Mouse (Mus musculus) fat pad, adult 2 months (tissue): ENCODE measurements at regions not wholly inside any gene's neighbourhood (a gene's known extent, or its start where the extent isn't known, plus 50 kb on each side); places are given as distances from the start of the nearest gene placed in this dataset.
"Not testable (repeated sequence)": the region's sequence is repeated elsewhere in the genome, so short reads cannot be mapped to it uniquely, and the experiment has no call there.

Experiments
- DNase-seq: peaks from one replicate; pipeline ENCODE4 v3.0.0-alpha.2; 2011; ENCODE audit warnings: low read depth, low spot score; ENCODE audit errors: extremely low read depth

- no peak for DNase-seq
Measured at GRCm38 (mm10) chr3:60798461-60798860, 204.1 kb upstream of the P2ry1 start.

- DNase-seq = peak; percentile 58
Measured at GRCm38 (mm10) chr3:60798862-60799261, 203.7 kb upstream of the P2ry1 start.

GRCm38 (mm10) chr3:60804711-60805293, 197.8 kb upstream of the P2ry1 start:
- peak; percentile 86 for DNase-seq

- no peak for DNase-seq
Measured at GRCm38 (mm10) chr3:60811924-60812323, 190.7 kb upstream of the P2ry1 start.

- no peak for DNase-seq
Measured at GRCm38 (mm10) chr3:60813485-60813884, 189.1 kb upstream of the P2ry1 start.

- no peak for DNase-seq
Measured at GRCm38 (mm10) chr3:60819684-60820281, 182.8 kb upstream of the P2ry1 start.

GRCm38 (mm10) chr3:60821463-60821862, 181.1 kb upstream of the P2ry1 start:
- DNase-seq = no peak

GRCm38 (mm10) chr3:60826759-60827158, 175.8 kb upstream of the P2ry1 start:
- no peak for DNase-seq

GRCm38 (mm10) chr3:60832385-60832784, 170.2 kb upstream of the P2ry1 start:
- DNase-seq = no peak

GRCm38 (mm10) chr3:60841895-60842294, 160.7 kb upstream of the P2ry1 start:
- DNase-seq = no peak

GRCm38 (mm10) chr3:60845293-60845692, 157.3 kb upstream of the P2ry1 start:
- no peak for DNase-seq

GRCm38 (mm10) chr3:60848437-60848836, 154.2 kb upstream of the P2ry1 start:
- DNase-seq = no peak

GRCm38 (mm10) chr3:60853773-60854172, 148.8 kb upstream of the P2ry1 start:
- DNase-seq = no peak

- DNase-seq = no peak
Measured at GRCm38 (mm10) chr3:60855734-60856133, 146.9 kb upstream of the P2ry1 start.

- no peak for DNase-seq
Measured at GRCm38 (mm10) chr3:60858474-60859118, 144.0 kb upstream of the P2ry1 start.

GRCm38 (mm10) chr3:60859119-60859515, 143.5 kb upstream of the P2ry1 start:
- DNase-seq = no peak

GRCm38 (mm10) chr3:60876858-60877257, 125.7 kb upstream of the P2ry1 start:
- not testable (repeated sequence) for DNase-seq

GRCm38 (mm10) chr3:60878880-60879279, 123.7 kb upstream of the P2ry1 start:
- DNase-seq = no peak

GRCm38 (mm10) chr3:60884027-60884426, 118.6 kb upstream of the P2ry1 start:
- DNase-seq = no peak

- no peak for DNase-seq
Measured at GRCm38 (mm10) chr3:60889191-60889861, 113.3 kb upstream of the P2ry1 start.

GRCm38 (mm10) chr3:60897628-60898269, 104.8 kb upstream of the P2ry1 start:
- DNase-seq = no peak
